Mouse (Mus musculus) lung, postnatal 4 days (tissue): ENCODE measurements around the gene Mtfr1l.

Experiments used
- DNase-seq, 2 experiments: peaks; one replicate each; pipeline ENCODE4 v3.0.0; 2021

Mtfr1l gene

GRCm38 (mm10) chr4:134557626-134558249 is 22.6 kb upstream of the Mtfr1l start:
- no peak for DNase-seq

GRCm38 (mm10) chr4:134555956-134556580 is 20.9 kb upstream of the Mtfr1l start:
- no peak for DNase-seq

GRCm38 (mm10) chr4:134553631-134554030 is 18.4 kb upstream of the Mtfr1l start:
- no peak for DNase-seq

GRCm38 (mm10) chr4:134551494-134552316 is 16.5 kb upstream of the Mtfr1l start, which contains the start of gene Selenon:
Selenon (minus strand) TSS chr4:134552166.
- peak; percentile 77 to 86 for DNase-seq

GRCm38 (mm10) chr4:134549899-134550298 is 14.7 kb upstream of the Mtfr1l start:
- no peak for DNase-seq

GRCm38 (mm10) chr4:134548169-134548938 is 13.2 kb upstream of the Mtfr1l start:
- peak; percentile 49 to 58 for DNase-seq

GRCm38 (mm10) chr4:134546814-134547705 is 11.9 kb upstream of the Mtfr1l start:
- peak; percentile 55 to 63 for DNase-seq

- DNase-seq, result peak; percentile 89 to 95
Observed at GRCm38 (mm10) chr4:134543261-134543660, 8.1 kb upstream of the Mtfr1l start.

- DNase-seq, result no peak
Observed at GRCm38 (mm10) chr4:134542726-134543125, 7.5 kb upstream of the Mtfr1l start.

GRCm38 (mm10) chr4:134538997-134539580 is 3.9 kb upstream of the Mtfr1l start:
- no peak for DNase-seq

- DNase-seq, result peak in 1 of 2 experiments; percentile 19
Observed at GRCm38 (mm10) chr4:134535787-134536151, 582 bp upstream of the Mtfr1l start.

- DNase-seq, result peak; percentile 81 to 86
Observed at GRCm38 (mm10) chr4:134534124-134534886, 882 bp downstream of the Mtfr1l start.

- DNase-seq, result peak in 1 of 2 experiments; percentile 9
Observed at GRCm38 (mm10) chr4:134533421-134533820, 1.8 kb downstream of the Mtfr1l start.

GRCm38 (mm10) chr4:134532928-134533327 is 2.3 kb downstream of the Mtfr1l start:
- peak; percentile 27 to 33 for DNase-seq

- no peak for DNase-seq
Observed at GRCm38 (mm10) chr4:134526220-134526619, 9.0 kb downstream of the Mtfr1l start.

- no peak for DNase-seq
Observed at GRCm38 (mm10) chr4:134525806-134526205, 9.4 kb downstream of the Mtfr1l start.

GRCm38 (mm10) chr4:134523447-134523846 is 11.7 kb downstream of the Mtfr1l start:
- DNase-seq, result no peak

- DNase-seq, result no peak
Observed at GRCm38 (mm10) chr4:134519281-134519680, 15.9 kb downstream of the Mtfr1l start.

GRCm38 (mm10) chr4:134518541-134518940 is 16.6 kb downstream of the Mtfr1l start:
- DNase-seq, result no peak

GRCm38 (mm10) chr4:134517719-134518118 is 17.5 kb downstream of the Mtfr1l start:
- no peak for DNase-seq

GRCm38 (mm10) chr4:134516981-134517380 is 18.2 kb downstream of the Mtfr1l start:
- peak in 1 of 2 experiments; percentile 27 for DNase-seq
